Mouse (Mus musculus): Measurements from ENCODE around the gene Pax8. TPM values are rescaled to one million over a fixed set of nuclear protein-coding genes. Genes with fewer than 3 reads are reported as not detected.

Gene Pax8
- polyA plus RNA-seq, 1 experiment from 2014 or later: 134 TPM

- Histone ChIP-seq H3K36me3 (ENCODE audit: insufficient read depth, low read length) (no peaks in the 10 kb centered on the region), H3K4me1 (ENCODE audit: insufficient read depth, low read length) (no peaks in the 10 kb centered on the region), H3K9me3 (ENCODE audit: low read length) (no peaks in the 10 kb centered on the region), H3K4me2 (replicated peaks; ENCODE audit: low read depth, low read length) (no peak overlapping the region), H3K27ac (ENCODE audit: low read length) (no peak overlapping the region), H3K27me3 (ENCODE audit: insufficient read depth, low read length) (no peaks in the 10 kb centered on the region), H3K4me3 (ENCODE audit: low read length) (no peak overlapping the region), H3K9ac (replicated peaks; ENCODE audit: low read length) (no peak overlapping the region)
- no peak for ATAC-seq (ENCODE audit: low FRiP score, low TSS enrichment)
- 66% methylated on average over 4 of the region's 4 CpGs for WGBS
Observed at GRCm38 (mm10) chr2:24487056-24487825, 11.8 kb upstream of the Pax8 start.

DNA sequence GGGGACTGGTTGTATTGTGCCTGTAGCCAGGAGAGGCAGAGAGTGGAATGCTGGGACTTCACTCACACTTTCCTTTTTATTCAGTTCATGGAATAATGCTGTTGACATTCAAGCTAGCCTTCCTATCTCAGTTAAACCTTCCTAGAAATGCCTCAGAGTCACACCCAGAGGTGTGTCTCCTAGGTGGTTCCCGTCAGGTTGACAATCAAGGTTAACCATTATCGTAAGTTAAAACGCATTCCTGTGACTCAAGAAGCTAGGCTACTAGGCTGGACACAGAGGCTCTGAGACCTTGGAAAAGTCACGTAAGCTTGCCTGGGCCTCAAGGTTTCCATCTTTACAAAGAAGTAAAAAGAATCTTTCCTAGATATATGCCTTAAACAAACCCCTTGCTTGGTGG is 10.0 kb upstream of the Pax8 start:
- Histone ChIP-seq H3K9me3 (ENCODE audit: low read length) (no peaks in the 10 kb centered on the region), H3K4me3 (ENCODE audit: low read length) (no peak overlapping the region), H3K9ac (replicated peaks; ENCODE audit: low read length) (no peak overlapping the region), H3K27ac (ENCODE audit: low read length) (no peak overlapping the region), H3K4me2 (replicated peaks; ENCODE audit: low read depth, low read length) (no peak overlapping the region), H3K36me3 (ENCODE audit: insufficient read depth, low read length) (no peaks in the 10 kb centered on the region), H3K4me1 (ENCODE audit: insufficient read depth, low read length) (no peaks in the 10 kb centered on the region), H3K27me3 (ENCODE audit: insufficient read depth, low read length) (no peaks in the 10 kb centered on the region)
- no peak for ATAC-seq (ENCODE audit: low FRiP score, low TSS enrichment)
- WGBS: 92% methylated on average over 4 of the region's 4 CpGs

- H3K27ac ChIP-seq (ENCODE audit: low read length): peak overlapping the region; percentile 91
- H3K9me3 ChIP-seq (ENCODE audit: low read length): no peaks in the 10 kb centered on the region
- H3K4me2 ChIP-seq (replicated peaks; ENCODE audit: low read depth, low read length): no peak overlapping the region
- no peaks in the 10 kb centered on the region for H3K36me3 ChIP-seq (ENCODE audit: insufficient read depth, low read length)
- WGBS: 39% methylated on average over 2 of the region's 2 CpGs
- H3K27me3 ChIP-seq (ENCODE audit: insufficient read depth, low read length): peaks cover 8% of the 10 kb centered on the region; the same call in 1 of the 2 replicates
- no peak overlapping the region for H3K4me3 ChIP-seq (ENCODE audit: low read length)
- ATAC-seq (ENCODE audit: low FRiP score, low TSS enrichment): no peak
- H3K4me1 ChIP-seq (ENCODE audit: insufficient read depth, low read length): peaks cover 24% of the 10 kb centered on the region
- H3K9ac ChIP-seq (replicated peaks; ENCODE audit: low read length): no peak overlapping the region
Observed at GRCm38 (mm10) chr2:24479906-24480305, 4.5 kb upstream of the Pax8 start.

- Histone ChIP-seq H3K36me3 (ENCODE audit: insufficient read depth, low read length) (no peaks in the 10 kb centered on the region), H3K9me3 (ENCODE audit: low read length) (no peaks in the 10 kb centered on the region), H3K27me3 (ENCODE audit: insufficient read depth, low read length) (peaks cover 15% of the 10 kb centered on the region; the same call in 1 of the 2 replicates), H3K27ac (ENCODE audit: low read length) (peak overlapping the region; percentile 91), H3K4me3 (ENCODE audit: low read length) (no peak overlapping the region), H3K4me2 (replicated peaks; ENCODE audit: low read depth, low read length) (peak overlapping the region; percentile 27; the same call in 1 of the 2 replicates), H3K9ac (replicated peaks; ENCODE audit: low read length) (0 out of 2 replicates have a peak overlapping the region, but pooled peaks have one; percentile 1), H3K4me1 (ENCODE audit: insufficient read depth, low read length) (peaks cover 24% of the 10 kb centered on the region)
- ATAC-seq (ENCODE audit: low FRiP score, low TSS enrichment): no peak
- WGBS: 4% methylated on average over 1 of the region's 1 CpGs
Observed at GRCm38 (mm10) chr2:24479151-24479550, 3.8 kb upstream of the Pax8 start.

DNA sequence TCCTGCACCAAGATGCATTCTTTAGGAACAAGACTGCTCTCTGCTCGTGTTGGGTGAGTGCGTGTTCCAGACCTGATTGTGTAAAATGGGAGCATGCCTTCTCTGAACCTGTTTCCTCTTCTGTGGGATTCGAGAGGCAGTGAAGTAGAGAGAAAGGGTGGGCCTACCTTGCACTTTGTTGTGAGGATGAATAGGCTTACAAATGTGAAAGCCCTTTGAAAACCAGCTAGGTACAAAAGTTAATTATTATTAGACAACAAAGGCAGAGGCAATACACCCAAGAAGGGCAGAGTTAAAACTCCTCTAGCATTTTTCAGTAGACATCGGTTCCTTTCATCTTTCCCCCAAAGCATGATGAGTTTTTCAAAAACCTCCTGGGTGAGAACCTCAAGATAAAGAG is 3.2 kb upstream of the Pax8 start:
- Histone ChIP-seq H3K4me2 (replicated peaks; ENCODE audit: low read depth, low read length) (peak overlapping the region; percentile 27; the same call in 1 of the 2 replicates), H3K9me3 (ENCODE audit: low read length) (no peaks in the 10 kb centered on the region), H3K27ac (ENCODE audit: low read length) (peak overlapping the region; percentile 91), H3K4me3 (ENCODE audit: low read length) (no peak overlapping the region), H3K36me3 (ENCODE audit: insufficient read depth, low read length) (no peaks in the 10 kb centered on the region), H3K4me1 (ENCODE audit: insufficient read depth, low read length) (peaks cover 27% of the 10 kb centered on the region), H3K27me3 (ENCODE audit: insufficient read depth, low read length) (peaks cover 16% of the 10 kb centered on the region; the same call in 1 of the 2 replicates), H3K9ac (replicated peaks; ENCODE audit: low read length) (0 out of 2 replicates have a peak overlapping the region, but pooled peaks have one; percentile 1)
- peak; percentile 19; the same call in 1 of the 2 replicates for ATAC-seq (ENCODE audit: low FRiP score, low TSS enrichment)
- 42% methylated on average over 4 of the region's 4 CpGs for WGBS

- peaks cover 22% of the 10 kb centered on the region; the same call in 1 of the 2 replicates for H3K27me3 ChIP-seq (ENCODE audit: insufficient read depth, low read length)
- peak overlapping the region; percentile 94 for H3K9ac ChIP-seq (replicated peaks; ENCODE audit: low read length)
- H3K4me3 ChIP-seq (ENCODE audit: low read length): peak overlapping the region; percentile 75
- H3K4me2 ChIP-seq (replicated peaks; ENCODE audit: low read depth, low read length): peak overlapping the region; percentile 50
- no peaks in the 10 kb centered on the region for H3K9me3 ChIP-seq (ENCODE audit: low read length)
- peak; percentile 22 for ATAC-seq (ENCODE audit: low FRiP score, low TSS enrichment)
- WGBS: 15% methylated on average over 29 of the region's 29 CpGs
- H3K27ac ChIP-seq (ENCODE audit: low read length): peak overlapping the region; percentile 94
- H3K4me1 ChIP-seq (ENCODE audit: insufficient read depth, low read length): peaks cover 24% of the 10 kb centered on the region
- no peaks in the 10 kb centered on the region for H3K36me3 ChIP-seq (ENCODE audit: insufficient read depth, low read length)
Observed at GRCm38 (mm10) chr2:24474514-24475378, 653 bp downstream of the Pax8 start.

- Histone ChIP-seq H3K4me2 (replicated peaks; ENCODE audit: low read depth, low read length) (peak overlapping the region; percentile 50), H3K27me3 (ENCODE audit: insufficient read depth, low read length) (peaks cover 22% of the 10 kb centered on the region; the same call in 1 of the 2 replicates), H3K36me3 (ENCODE audit: insufficient read depth, low read length) (no peaks in the 10 kb centered on the region), H3K4me1 (ENCODE audit: insufficient read depth, low read length) (peaks cover 25% of the 10 kb centered on the region), H3K9ac (replicated peaks; ENCODE audit: low read length) (peak overlapping the region; percentile 94), H3K4me3 (ENCODE audit: low read length) (peak overlapping the region; percentile 75), H3K9me3 (ENCODE audit: low read length) (no peaks in the 10 kb centered on the region), H3K27ac (ENCODE audit: low read length) (peak overlapping the region; percentile 94)
- ATAC-seq (ENCODE audit: low FRiP score, low TSS enrichment): no peak
- 1% methylated on average over 56 of the region's 56 CpGs for WGBS
Observed at GRCm38 (mm10) chr2:24473641-24474511, 1.5 kb downstream of the Pax8 start.

GRCm38 (mm10) chr2:24472677-24473076 is 2.7 kb downstream of the Pax8 start:
- H3K4me3 ChIP-seq (ENCODE audit: low read length): peak overlapping the region; percentile 75
- peak overlapping the region; percentile 50 for H3K4me2 ChIP-seq (replicated peaks; ENCODE audit: low read depth, low read length)
- peak overlapping the region; percentile 94 for H3K9ac ChIP-seq (replicated peaks; ENCODE audit: low read length)
- WGBS: 7% methylated on average over 11 of the region's 11 CpGs
- ATAC-seq (ENCODE audit: low FRiP score, low TSS enrichment): no peak
- H3K4me1 ChIP-seq (ENCODE audit: insufficient read depth, low read length): peaks cover 29% of the 10 kb centered on the region
- H3K27ac ChIP-seq (ENCODE audit: low read length): peak overlapping the region; percentile 94
- H3K9me3 ChIP-seq (ENCODE audit: low read length): no peaks in the 10 kb centered on the region
- peaks cover 22% of the 10 kb centered on the region; the same call in 1 of the 2 replicates for H3K27me3 ChIP-seq (ENCODE audit: insufficient read depth, low read length)
- no peaks in the 10 kb centered on the region for H3K36me3 ChIP-seq (ENCODE audit: insufficient read depth, low read length)

- Histone ChIP-seq H3K9me3 (ENCODE audit: low read length) (no peaks in the 10 kb centered on the region), H3K36me3 (ENCODE audit: insufficient read depth, low read length) (no peaks in the 10 kb centered on the region), H3K27me3 (ENCODE audit: insufficient read depth, low read length) (peaks cover 22% of the 10 kb centered on the region; the same call in 1 of the 2 replicates), H3K4me1 (ENCODE audit: insufficient read depth, low read length) (peaks cover 35% of the 10 kb centered on the region), H3K4me3 (ENCODE audit: low read length) (peak overlapping the region; percentile 75), H3K4me2 (replicated peaks; ENCODE audit: low read depth, low read length) (peak overlapping the region; percentile 50), H3K9ac (replicated peaks; ENCODE audit: low read length) (peak overlapping the region; percentile 59), H3K27ac (ENCODE audit: low read length) (peak overlapping the region; percentile 14; the same call in 1 of the 2 replicates)
- ATAC-seq (ENCODE audit: low FRiP score, low TSS enrichment): no peak
- WGBS: 8% methylated on average over 7 of the region's 7 CpGs
Observed at GRCm38 (mm10) chr2:24472111-24472510, 3.3 kb downstream of the Pax8 start.

All from kidney, embryonic 16.5 days (tissue).